ENCODE assay signal across 18 mouse cellular contexts in genomic region chr5:131595730-131596129, GRCm38 (mm10).
DNase-seq lines count a peak whose midpoint lies in the region; ATAC-seq and TF ChIP-seq lines count a peak whose summit lies in the region.
"Had no signal": no experiment of that assay in that cellular context is flagged by ENCODE, and none has a peak within 500 bp of the region (broad histone marks: within the 10 kb centered on the region; RNA-seq: fewer than 3 reads in every experiment).

No protein-coding gene starts in this region.

- no peaks in the 10 kb centered on the region for H3K36me3 ChIP-seq in forebrain, embryonic 12.5 days (replicated peaks)
- H3K36me3 ChIP-seq in forebrain, postnatal 0 days (ENCODE audit: insufficient read depth), result no peaks in the 10 kb centered on the region
- no peaks in the 10 kb centered on the region for H3K36me3 ChIP-seq in neural tube, embryonic 12.5 days
- H3K36me3 ChIP-seq in hindbrain, embryonic 14.5 days (replicated peaks; ENCODE audit: control insufficient read depth, insufficient read depth), result no peaks in the 10 kb centered on the region
- H3K36me3 ChIP-seq in stomach, postnatal 0 days (ENCODE audit: control insufficient read depth, insufficient read depth, low read length), result no peaks in the 10 kb centered on the region
- H3K36me3 ChIP-seq: kidney, embryonic 15.5 days had no signal

- H3K4me3 ChIP-seq in forebrain, embryonic 12.5 days (replicated peaks), result no peak overlapping the region
- H3K4me3 ChIP-seq in forebrain, postnatal 0 days (ENCODE audit: low read depth, low read length), result no peak overlapping the region
- H3K4me3 ChIP-seq in neural tube, embryonic 12.5 days, result no peak overlapping the region
- no peak overlapping the region for H3K4me3 ChIP-seq in hindbrain, embryonic 14.5 days (replicated peaks; ENCODE audit: low read length)
- H3K4me3 ChIP-seq in stomach, postnatal 0 days (ENCODE audit: low read depth, low read length), result no peak overlapping the region
- H3K4me3 ChIP-seq: heart, adult 2 months; kidney, embryonic 15.5 days had no signal

- H3K9ac ChIP-seq in forebrain, embryonic 12.5 days, result 0 out of 2 replicates have a peak overlapping the region, but pooled peaks have one; percentile 18
- H3K9ac ChIP-seq in forebrain, postnatal 0 days, result no peak overlapping the region
- no peak overlapping the region for H3K9ac ChIP-seq in neural tube, embryonic 12.5 days
- H3K9ac ChIP-seq in hindbrain, embryonic 14.5 days, result 0 out of 2 replicates have a peak overlapping the region, but pooled peaks have one; percentile 4
- H3K9ac ChIP-seq in stomach, postnatal 0 days (ENCODE audit: low read length), result no peak overlapping the region
- H3K9ac ChIP-seq: kidney, embryonic 15.5 days had no signal

- H3K27ac ChIP-seq in forebrain, embryonic 12.5 days, result peak overlapping the region; percentile 79
- H3K27ac ChIP-seq in forebrain, postnatal 0 days (ENCODE audit: low read depth, low read length), result no peak overlapping the region
- H3K27ac ChIP-seq in neural tube, embryonic 12.5 days, result 0 out of 2 replicates have a peak overlapping the region, but pooled peaks have one; percentile 5
- H3K27ac ChIP-seq in hindbrain, embryonic 14.5 days, result 0 out of 2 replicates have a peak overlapping the region, but pooled peaks have one; percentile 28
- no peak overlapping the region for H3K27ac ChIP-seq in stomach, postnatal 0 days (replicated peaks)
- H3K27ac ChIP-seq: heart, adult 2 months; kidney, embryonic 15.5 days had no signal

- TF ChIP-seq CTCF in forebrain, postnatal 0 days (IDR thresholded peaks at IDR 0.05; ENCODE audit: low read depth), result no peak
- TF ChIP-seq CTCF in stomach, postnatal 0 days (IDR thresholded peaks at IDR 0.05; ENCODE audit: low read depth), result no peak

- H3K27me3 ChIP-seq in forebrain, embryonic 12.5 days, result peaks cover 41% of the 10 kb centered on the region
- no peaks in the 10 kb centered on the region for H3K27me3 ChIP-seq in forebrain, postnatal 0 days (ENCODE audit: insufficient read depth, low read length)
- H3K27me3 ChIP-seq in neural tube, embryonic 12.5 days (replicated peaks), result peaks cover 27% of the 10 kb centered on the region
- no peaks in the 10 kb centered on the region for H3K27me3 ChIP-seq in hindbrain, embryonic 14.5 days (ENCODE audit: control insufficient read depth, insufficient read depth, low read length)
- H3K27me3 ChIP-seq in stomach, postnatal 0 days (ENCODE audit: control insufficient read depth, insufficient read depth, low read length), result no peaks in the 10 kb centered on the region
- H3K27me3 ChIP-seq: CH12.LX had no signal

- no peak for ATAC-seq in forebrain, embryonic 12.5 days (ENCODE audit: low FRiP score)
- ATAC-seq in forebrain, postnatal 0 days, result no peak
- ATAC-seq in neural tube, embryonic 12.5 days (ENCODE audit: low FRiP score, low read depth), result no peak
- no peak for ATAC-seq in hindbrain, embryonic 14.5 days (ENCODE audit: low FRiP score)
- ATAC-seq in stomach, postnatal 0 days (ENCODE audit: low FRiP score, low TSS enrichment), result peak; percentile 38; the same call in 1 of the 2 replicates
- ATAC-seq: Patski had no signal

- DNase-seq in forebrain, postnatal 0 days, result no peak
- DNase-seq in neural tube, embryonic 10.5 days (ENCODE audit: extremely low spot score, low spot score), result no peak
- DNase-seq in hindbrain, embryonic 14.5 days (ENCODE audit: low spot score), result no peak
- DNase-seq in stomach, postnatal 0 days (ENCODE audit: low spot score), result no peak
- no peak for DNase-seq in B cell, adult 2 months
- no peak for DNase-seq in thymus, adult 18-20 months
- DNase-seq: cerebellum, postnatal 10 days; embryo, embryonic 11 days; gastrocnemius, postnatal 14 days; heart, adult 2 months; lung, adult 2 months; lung, postnatal 36 days; thymus, postnatal 4 days had no signal

- H3K4me2 ChIP-seq in forebrain, embryonic 12.5 days, result peak overlapping the region; percentile 32; the same call in 1 of the 2 replicates
- H3K4me2 ChIP-seq in forebrain, postnatal 0 days (ENCODE audit: low read depth), result no peak overlapping the region
- peak overlapping the region; percentile 30; the same call in 1 of the 2 replicates for H3K4me2 ChIP-seq in neural tube, embryonic 12.5 days (replicated peaks)
- H3K4me2 ChIP-seq in hindbrain, embryonic 14.5 days (replicated peaks), result no peak overlapping the region
- no peak overlapping the region for H3K4me2 ChIP-seq in stomach, postnatal 0 days (replicated peaks; ENCODE audit: low read depth)
- H3K4me2 ChIP-seq: kidney, embryonic 15.5 days had no signal

- no peaks in the 10 kb centered on the region for H3K9me3 ChIP-seq in forebrain, embryonic 12.5 days
- H3K9me3 ChIP-seq in forebrain, postnatal 0 days (ENCODE audit: low read length), result no peaks in the 10 kb centered on the region
- H3K9me3 ChIP-seq in neural tube, embryonic 12.5 days, result no peaks in the 10 kb centered on the region
- H3K9me3 ChIP-seq in hindbrain, embryonic 14.5 days (ENCODE audit: control insufficient read depth, low read length), result no peaks in the 10 kb centered on the region
- H3K9me3 ChIP-seq in stomach, postnatal 0 days (ENCODE audit: control insufficient read depth, low read length), result no peaks in the 10 kb centered on the region
- H3K9me3 ChIP-seq: kidney, embryonic 15.5 days had no signal

- no peak for TF ChIP-seq EP300 in stomach, postnatal 0 days (optimal IDR thresholded peaks at IDR 0.05)

- peaks cover 53% of the 10 kb centered on the region for H3K4me1 ChIP-seq in forebrain, embryonic 12.5 days
- 0 out of 2 replicates have a peak, but pooled peaks cover 11% of the 10 kb centered on the region for H3K4me1 ChIP-seq in forebrain, postnatal 0 days (ENCODE audit: insufficient read depth)
- H3K4me1 ChIP-seq in neural tube, embryonic 12.5 days, result peaks cover 42% of the 10 kb centered on the region
- H3K4me1 ChIP-seq in hindbrain, embryonic 14.5 days (replicated peaks; ENCODE audit: control insufficient read depth, insufficient read depth, low read length), result peaks cover 28% of the 10 kb centered on the region
- 0 out of 2 replicates have a peak, but pooled peaks cover 6% of the 10 kb centered on the region for H3K4me1 ChIP-seq in stomach, postnatal 0 days (replicated peaks; ENCODE audit: control insufficient read depth, insufficient read depth)

- 8% methylated on average over 8 of the region's 8 CpGs for WGBS in forebrain, embryonic 12.5 days
- 48% methylated on average over 8 of the region's 8 CpGs for WGBS in forebrain, postnatal 0 days
- WGBS in neural tube, embryonic 12.5 days, result 8% methylated on average over 8 of the region's 8 CpGs
- WGBS in hindbrain, embryonic 14.5 days, result 13% methylated on average over 8 of the region's 8 CpGs
- 69% methylated on average over 8 of the region's 8 CpGs for WGBS in stomach, postnatal 0 days

Comparison
In these comparisons a context has a peak if more than half of its experiments do, and no peak if none do; other contexts are left out.
1. H3K27ac ChIP-seq: peak in forebrain, embryonic 12.5 days (single experiment), neural tube, embryonic 12.5 days (single experiment) and hindbrain, embryonic 14.5 days (single experiment); none in forebrain, postnatal 0 days (single experiment) and stomach, postnatal 0 days (single experiment).
2. H3K4me2 ChIP-seq: peak in forebrain, embryonic 12.5 days (single experiment) and neural tube, embryonic 12.5 days (single experiment); none in forebrain, postnatal 0 days (single experiment), hindbrain, embryonic 14.5 days (single experiment) and stomach, postnatal 0 days (single experiment).
3. H3K9ac ChIP-seq: peak in forebrain, embryonic 12.5 days (single experiment) and hindbrain, embryonic 14.5 days (single experiment); none in forebrain, postnatal 0 days (single experiment), neural tube, embryonic 12.5 days (single experiment) and stomach, postnatal 0 days (single experiment).